Mouse (Mus musculus) lung, adult 2 months (tissue): Measurements from ENCODE around the gene Snupn. TPM values are rescaled to one million over a fixed set of nuclear protein-coding genes. Genes with fewer than 3 reads are reported as not detected.

Source experiments
- DNase-seq: peaks from one replicate; pipeline ENCODE4 v3.0.0; 2022
- H3K4me1 ChIP-seq: fragments of 200-500 bp; 2 replicates; pipeline ENCODE4 v1.6.1; 2011; ENCODE audit warnings: low read length; ENCODE audit not compliant: control insufficient read depth, insufficient read depth
- H3K4me3 ChIP-seq: fragments of 200-500 bp; replicated peaks from 2 replicates; pipeline ENCODE3; 2011; ENCODE audit warnings: low read depth, mild to moderate bottlenecking, control low read depth, low read length; ENCODE audit errors: extremely low read depth
- CTCF ChIP-seq: fragments of 200-500 bp; IDR thresholded peaks from 2 replicates; pipeline ENCODE4 v1.5.1; 2011; ENCODE audit warnings: mild to moderate bottlenecking, low read length, control low read depth; ENCODE audit not compliant: insufficient read depth
- POLR2A ChIP-seq: fragments of 200-500 bp; IDR thresholded peaks from 2 replicates; pipeline ENCODE4 v1.6.1; 2011; ENCODE audit warnings: low read depth, mild to moderate bottlenecking, control low read depth, low read length, borderline replicate concordance; ENCODE audit errors: extremely low read depth
- WGBS: fragments of 180-500 bp; shearing (Covaris S2); methylation state at CpG from one replicate; pipeline ENCODE4 v1.1.7; 2018; 5-methylcytosine and 5-hydroxymethylcytosine counted together
- polyA plus RNA-seq: library from polyadenylated mRNA; depleted of rRNA; stranded (reverse); fragments of >200 nt; gene quantifications from 2 replicates; pipeline ENCODE4 v1.2.3, GENCODE M21; 2012

Gene Snupn
- polyA plus RNA-seq, 1 experiment, result 5.0 TPM

DNA sequence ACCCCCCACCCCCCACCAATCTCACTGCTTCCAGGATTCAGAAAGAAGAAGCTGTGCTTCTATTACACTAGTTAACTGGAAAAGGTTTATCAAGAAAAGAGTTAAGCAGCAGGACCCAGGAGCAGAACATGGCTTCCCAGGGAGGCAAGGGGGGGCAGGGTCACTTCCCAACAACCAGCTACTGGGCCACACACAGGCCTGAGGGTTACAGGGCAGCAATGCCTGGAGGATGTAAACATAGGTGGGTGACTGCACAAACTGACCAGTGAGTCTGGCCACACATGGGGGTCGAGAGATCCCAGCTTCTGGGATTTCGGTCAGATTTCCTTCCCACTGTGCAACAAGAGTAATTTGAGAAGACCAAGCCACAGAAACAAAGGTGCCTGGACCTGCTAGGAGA lies 33.5 kb upstream of the Snupn start:
- Histone ChIP-seq H3K4me1 (no peaks in the 10 kb centered on the region), H3K4me3 (no peak overlapping the region)
- TF ChIP-seq CTCF, result no peak
- DNase-seq, result no peak
- WGBS, result 84% methylated on average over 2 of the region's 2 CpGs

DNA sequence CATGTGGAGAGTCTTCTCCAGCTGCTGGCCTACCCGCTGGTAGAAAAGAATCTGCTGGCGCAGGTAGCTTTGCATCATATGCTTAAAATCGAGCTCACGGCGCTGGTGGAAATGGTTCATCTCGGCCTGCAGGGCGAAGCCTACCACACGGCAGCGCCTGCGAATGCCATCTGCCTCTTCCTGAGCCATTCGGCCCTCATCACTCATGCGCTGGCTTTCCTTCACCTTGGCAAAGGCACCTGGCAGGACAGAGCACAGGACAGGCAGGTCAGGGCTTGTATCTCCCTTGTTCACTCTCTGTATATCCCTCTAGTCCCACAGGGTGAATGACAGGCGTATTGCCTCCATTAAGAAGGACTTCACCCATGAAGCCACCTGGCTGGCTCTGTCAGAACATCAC lies 32.2 kb upstream of the Snupn start:
- WGBS, result 93% methylated on average over 13 of the region's 13 CpGs
- no peak for TF ChIP-seq CTCF
- TF ChIP-seq POLR2A, result no peak
- H3K4me1 ChIP-seq, result peaks cover 7% of the 10 kb centered on the region
- DNase-seq, result no peak
- H3K4me3 ChIP-seq, result no peak overlapping the region

DNA sequence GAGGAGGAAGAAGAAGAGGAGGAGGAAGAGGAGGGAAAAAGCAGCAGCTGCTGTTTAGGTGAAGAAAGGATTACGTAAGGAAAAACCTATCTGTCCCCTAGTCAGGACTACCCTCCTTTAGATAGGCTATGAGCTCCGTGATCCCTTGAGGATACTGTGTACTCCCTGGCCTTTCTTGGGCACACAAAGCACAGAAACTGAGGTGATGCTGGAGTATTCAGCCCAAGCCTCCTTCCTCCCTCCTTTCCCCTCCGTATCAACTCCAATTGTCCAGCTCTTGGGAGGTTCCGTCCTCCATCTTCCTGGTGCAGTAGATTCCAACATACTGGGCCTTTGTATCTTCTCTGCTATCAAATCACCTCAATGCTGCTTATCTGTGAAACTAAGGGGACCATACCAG lies 27.9 kb upstream of the Snupn start:
- TF ChIP-seq CTCF, result no peak
- no peak for TF ChIP-seq POLR2A
- DNase-seq, result no peak
- H3K4me3 ChIP-seq, result no peak overlapping the region
- peaks cover 35% of the 10 kb centered on the region for H3K4me1 ChIP-seq
- WGBS, result 67% methylated on average over 4 of the region's 4 CpGs

DNA sequence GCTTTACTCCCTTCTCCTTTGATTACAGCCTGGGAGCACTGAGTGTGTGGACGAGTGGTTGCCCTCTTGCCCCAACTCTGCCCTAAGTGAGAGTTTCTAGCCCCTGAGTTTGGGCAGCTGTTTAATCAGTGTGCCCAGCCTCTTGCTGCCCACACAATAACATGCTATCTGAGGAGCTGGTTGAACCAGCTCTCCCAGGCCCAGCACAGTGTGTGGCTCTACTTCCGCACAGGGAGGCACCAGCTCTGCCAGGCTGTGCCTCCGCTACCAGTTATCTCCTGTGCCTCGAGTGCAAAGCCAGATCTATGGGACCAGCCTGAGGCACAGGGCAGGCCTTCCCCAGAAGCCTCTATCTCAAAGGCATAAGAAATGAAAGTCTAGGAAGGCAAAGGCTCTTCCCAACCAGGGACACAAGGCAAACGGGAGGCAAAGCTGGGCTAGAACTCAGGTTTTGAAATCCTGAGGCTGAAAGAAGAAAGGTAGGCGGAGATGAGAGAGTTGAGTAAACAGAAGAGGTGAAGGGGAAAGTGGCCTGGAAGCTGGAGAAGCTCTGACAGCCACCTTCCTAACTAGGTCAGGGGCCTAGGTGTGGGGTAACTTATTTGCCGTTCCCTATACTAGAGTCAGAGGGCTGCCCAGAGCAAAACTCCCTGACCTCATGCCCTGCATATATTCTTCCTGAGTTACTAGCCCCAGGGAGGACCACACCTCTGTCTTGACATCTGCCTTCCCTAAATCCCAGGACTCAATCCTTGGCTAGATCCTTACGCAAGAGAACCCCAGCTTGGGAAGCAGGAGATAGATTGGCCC lies 26.6 kb upstream of the Snupn start:
- 39% methylated on average over 8 of the region's 8 CpGs for WGBS
- DNase-seq, result no peak
- peaks cover 37% of the 10 kb centered on the region for H3K4me1 ChIP-seq
- no peak for TF ChIP-seq CTCF
- TF ChIP-seq POLR2A, result no peak
- H3K4me3 ChIP-seq, result peak overlapping the region; percentile 51

DNA sequence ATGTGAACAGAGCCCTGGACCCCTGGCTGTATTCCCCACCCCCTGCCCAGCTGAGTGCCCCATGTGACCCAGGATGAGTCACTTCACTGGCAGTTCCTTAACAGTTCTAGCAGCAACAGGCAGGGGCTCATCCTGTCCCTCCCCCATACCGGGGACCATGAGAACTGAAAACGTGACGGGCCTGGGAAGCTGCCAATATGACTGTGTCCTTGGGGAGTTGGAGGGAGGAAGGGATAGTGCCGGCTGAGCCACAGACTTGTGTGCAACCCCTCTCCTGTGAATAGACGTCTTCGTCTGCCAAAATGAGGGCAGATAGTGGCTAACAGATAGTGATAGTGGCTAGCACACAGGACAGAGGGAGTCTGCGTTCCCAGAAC lies 26.0 kb upstream of the Snupn start:
- H3K4me1 ChIP-seq, result peaks cover 37% of the 10 kb centered on the region

DNA sequence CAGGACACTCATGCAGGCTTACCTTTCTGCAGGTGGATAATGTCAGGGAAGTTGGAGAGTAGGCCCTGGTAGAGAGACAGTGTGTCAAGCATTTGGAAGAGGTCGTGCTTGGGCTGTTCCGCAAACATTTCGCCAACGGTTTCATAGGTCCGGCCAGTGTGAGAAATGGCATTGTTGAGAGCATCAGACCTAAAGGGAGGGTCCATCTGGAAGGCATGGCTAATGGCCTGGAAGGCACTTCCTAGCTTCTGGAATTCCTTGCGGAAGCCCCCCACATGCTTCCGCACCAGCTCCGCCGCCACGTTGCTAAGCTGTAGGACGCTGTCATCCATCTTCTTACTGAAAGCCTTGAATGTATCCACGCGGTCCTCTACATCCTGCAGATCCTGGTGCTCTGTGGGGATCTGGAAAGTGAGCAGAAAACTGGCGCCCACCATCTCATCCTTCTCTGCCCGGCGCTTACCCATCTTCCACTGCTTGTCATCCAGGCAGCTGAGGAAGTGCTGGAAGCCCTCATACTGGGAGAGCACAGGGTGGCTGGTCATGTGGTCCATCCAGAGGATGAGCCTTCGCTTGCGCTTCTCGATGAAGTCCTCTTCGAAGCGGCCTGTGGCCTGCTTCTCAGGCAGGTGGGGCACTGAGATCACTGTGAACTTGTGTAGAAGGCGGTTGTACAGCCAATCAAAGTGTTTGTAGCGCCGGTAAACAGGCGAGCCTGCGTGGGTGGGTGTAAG lies 25.2 kb upstream of the Snupn start:
- no peak for TF ChIP-seq CTCF
- TF ChIP-seq POLR2A, result no peak
- no peak for DNase-seq
- H3K4me3 ChIP-seq, result peak overlapping the region; percentile 42
- peaks cover 37% of the 10 kb centered on the region for H3K4me1 ChIP-seq
- 58% methylated on average over 26 of the region's 26 CpGs for WGBS

More for the DNA sequence above, 26.0 kb upstream of the Snupn start:
- peak overlapping the region; percentile 51 for H3K4me3 ChIP-seq
- 5% methylated on average over 7 of the region's 7 CpGs for WGBS
- peak; percentile 72 for DNase-seq
- peak; percentile 52; the same call in 1 of the 2 replicates for TF ChIP-seq POLR2A
- no peak for TF ChIP-seq CTCF

DNA sequence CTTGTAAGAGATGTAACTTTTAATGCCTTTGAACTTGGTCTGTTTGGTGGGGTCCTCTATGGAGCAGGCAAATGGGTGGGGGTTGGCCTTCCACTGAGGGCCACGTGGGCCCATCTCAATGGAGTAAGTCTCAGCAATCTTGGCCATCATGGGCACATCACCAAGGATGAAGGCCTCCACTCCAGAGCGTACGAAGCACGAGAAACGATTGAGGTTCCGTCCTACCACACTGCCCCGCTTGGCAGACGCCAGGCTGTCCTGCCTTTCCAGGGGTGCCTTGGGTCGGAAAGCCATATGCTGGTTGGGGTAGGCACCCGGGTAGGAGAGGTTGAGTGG lies 24.7 kb upstream of the Snupn start:
- TF ChIP-seq CTCF, result no peak
- no peak for TF ChIP-seq POLR2A
- H3K4me1 ChIP-seq, result peaks cover 37% of the 10 kb centered on the region
- 89% methylated on average over 10 of the region's 10 CpGs for WGBS
- no peak for DNase-seq
- peak overlapping the region; percentile 16 for H3K4me3 ChIP-seq

DNA sequence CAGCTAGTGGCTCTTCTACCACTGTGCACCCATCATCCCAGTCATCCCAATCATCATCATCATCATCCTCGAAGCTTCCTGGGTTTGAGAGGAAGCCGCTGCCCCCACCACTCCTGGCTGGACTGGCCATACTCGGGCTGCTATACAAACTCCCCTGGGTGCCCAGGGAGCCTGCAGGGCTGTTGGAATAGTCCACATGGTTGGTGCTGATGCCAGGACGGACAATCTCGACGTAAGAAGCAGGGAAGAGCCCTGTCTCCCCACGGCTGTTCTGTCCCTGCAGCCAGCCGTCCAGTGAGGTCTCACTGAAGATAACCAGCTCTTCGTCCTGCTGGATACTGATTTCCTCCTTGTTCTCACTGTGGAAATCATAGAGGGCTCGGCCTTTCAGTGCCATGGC lies 24.3 kb upstream of the Snupn start:
- peaks cover 37% of the 10 kb centered on the region for H3K4me1 ChIP-seq
- DNase-seq, result no peak
- peak overlapping the region; percentile 76 for H3K4me3 ChIP-seq
- 66% methylated on average over 10 of the region's 10 CpGs for WGBS
- TF ChIP-seq CTCF (no peak), POLR2A (no peak)

DNA sequence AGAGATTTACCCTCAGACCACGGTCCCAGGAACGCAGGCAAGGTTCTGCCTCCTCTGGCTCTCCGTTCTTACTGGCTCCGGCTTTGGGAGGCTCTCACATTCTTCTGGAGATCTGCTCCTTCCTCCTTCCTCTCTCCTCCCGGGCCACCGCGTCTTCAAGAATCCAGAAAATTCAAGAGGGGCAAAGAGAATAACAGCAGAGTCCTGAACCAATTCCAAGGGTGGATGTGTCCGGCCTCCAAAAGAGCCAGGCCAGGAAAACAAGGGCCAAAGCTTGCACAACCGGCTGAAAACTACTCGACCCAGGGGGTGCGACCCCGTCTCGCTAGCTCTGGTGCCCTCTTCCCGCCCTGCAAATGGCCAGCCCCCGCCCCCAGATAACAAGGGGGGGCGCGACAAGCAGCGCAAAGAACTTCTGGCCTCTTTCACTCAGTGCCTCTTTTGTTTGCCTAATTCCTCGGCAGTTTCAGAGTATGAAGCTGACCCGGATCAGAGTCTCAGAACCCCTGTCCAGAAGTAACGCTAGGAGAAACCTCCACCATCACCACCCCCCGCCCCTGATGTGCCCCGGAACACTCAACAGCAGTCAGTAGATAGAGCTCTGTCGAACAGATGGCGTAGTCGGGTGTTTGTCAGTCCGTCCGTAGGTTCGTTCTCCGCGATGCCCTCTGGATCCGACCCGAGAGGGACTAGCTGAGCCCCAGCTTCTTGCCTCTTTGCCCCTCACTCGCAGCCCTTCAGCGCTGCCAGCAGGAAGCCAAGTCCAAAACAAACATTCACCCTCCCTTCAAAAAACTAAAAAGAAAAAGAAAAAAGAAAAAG lies 23.3 kb upstream of the Snupn start:
- H3K4me1 ChIP-seq, result peaks cover 37% of the 10 kb centered on the region
- H3K4me3 ChIP-seq, result peak overlapping the region; percentile 76
- 1% methylated on average over 35 of the region's 35 CpGs for WGBS
- TF ChIP-seq POLR2A, result peak; percentile 60; the same call in 1 of the 2 replicates
- no peak for TF ChIP-seq CTCF
- peak; percentile 67 for DNase-seq
